Mouse (Mus musculus) spleen, adult 18-20 months (tissue): ENCODE data around the gene D630003M21Rik.
A peak's percentile ranks its signal among the peaks of the same experiment; 100 is the strongest.

ENCODE experiments used
- DNase-seq, 2 experiments: peaks; one replicate each; pipeline ENCODE4 v3.0.0; 2022; ENCODE audit warnings: mixed read lengths in 2 of 2

The D630003M21Rik gene

GRCm38 (mm10) chr2:158138778-158139177 lies 90.2 kb downstream of the D630003M21Rik start:
- DNase-seq, result no peak

DNA sequence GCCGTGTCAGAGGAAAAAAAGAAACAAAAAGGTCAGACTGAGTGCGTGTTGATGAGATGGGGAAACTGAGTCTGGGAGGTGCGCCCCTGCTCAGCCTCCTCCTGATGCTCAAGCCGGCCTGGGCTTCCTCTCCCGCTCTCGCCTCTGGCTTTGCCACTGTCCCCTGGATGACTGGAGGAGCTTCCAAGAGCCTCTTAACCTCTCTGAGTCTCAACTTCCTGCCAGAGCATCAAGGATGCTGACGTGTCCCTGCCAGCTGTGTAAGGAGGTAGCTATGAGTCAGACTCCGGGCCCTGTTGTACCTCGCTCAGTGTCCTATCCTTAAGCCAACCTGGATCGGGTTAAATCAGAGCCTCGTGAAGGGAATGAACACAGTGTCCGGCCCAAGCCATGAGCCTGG lies 91.3 kb downstream of the D630003M21Rik start:
- DNase-seq, result no peak

DNA sequence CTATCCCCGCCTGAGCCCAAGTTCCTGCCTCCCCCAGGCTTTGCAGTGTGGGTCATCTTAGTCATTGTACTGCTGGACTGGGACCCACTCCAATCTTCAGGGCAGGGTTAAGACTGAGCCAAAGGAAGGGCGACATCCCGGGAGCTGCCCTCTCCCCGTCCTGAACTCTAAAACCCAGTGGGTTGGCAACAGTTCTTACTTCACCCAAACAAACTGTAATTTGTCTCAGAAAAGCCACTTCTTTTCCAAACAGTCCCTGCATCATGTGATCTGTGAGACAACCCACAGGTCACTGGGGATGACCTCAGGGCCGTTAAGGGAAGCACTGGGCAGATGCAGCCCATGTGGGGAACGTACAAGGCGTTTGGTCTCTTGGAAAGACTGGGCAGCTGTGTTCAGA lies 92.8 kb downstream of the D630003M21Rik start:
- DNase-seq, result no peak

DNA sequence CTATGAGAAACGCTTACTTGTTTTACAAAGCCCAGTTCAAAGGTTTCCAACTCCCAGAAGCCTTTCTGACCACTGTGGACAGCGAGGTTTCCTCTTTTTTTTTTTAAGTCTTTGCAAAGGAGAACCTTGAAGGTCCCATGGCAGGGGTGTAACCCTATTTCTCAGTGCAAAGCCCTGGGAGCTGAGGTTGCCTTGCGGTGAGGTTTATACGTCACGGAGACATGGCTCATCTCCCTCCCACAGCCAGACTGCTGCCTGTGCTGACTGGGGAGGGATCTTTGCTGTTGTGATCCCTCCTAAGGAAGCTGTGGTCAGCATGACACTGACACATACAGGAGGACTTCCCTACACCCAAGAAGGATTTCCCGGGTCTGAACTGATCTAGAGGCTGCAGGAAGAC lies 96.0 kb downstream of the D630003M21Rik start:
- DNase-seq, result peak; percentile 34 to 49
